Mouse (Mus musculus) megakaryocyte-erythroid progenitor cell, adult 5-6 weeks (primary cell): ENCODE results near the gene Plekhg5. TPM values are rescaled to one million over a fixed set of nuclear protein-coding genes. Genes with fewer than 3 reads are reported as not detected.

ENCODE experiments used
- ATAC-seq: replicated peaks from 2 replicates; pipeline ENCODE4 v1.8.0; 2016; ENCODE audit warnings: mild to moderate bottlenecking, inconsistent platforms; ENCODE audit not compliant: severe bottlenecking, poor library complexity, low FRiP score, low TSS enrichment
- total RNA-seq, 2 experiments: library from RNA; stranded (forward) in 1 of 2; stranded (reverse) in 1 of 2; fragments of 200-1000, 215-1000 nt in 1 of 2; fragments of >200 nt in 1 of 2; fragmentation: Nextera tagmentation in 1 of 2; gene quantifications; 2 replicates each; pipeline ENCODE4 v1.2.3; 2014 to 2017

The Plekhg5 gene
- total RNA-seq, 2 experiments from 2014 or later: 6.8 to 8.9 TPM

- ATAC-seq: no peak
These were observed 21.9 kb downstream of the Plekhg5 start for GRCm38 (mm10) chr4:152094233-152094632.

- ATAC-seq: peak; percentile 65
These were observed 23.9 kb downstream of the Plekhg5 start for GRCm38 (mm10) chr4:152095937-152096910.

- ATAC-seq: no peak
These were observed 24.6 kb downstream of the Plekhg5 start for GRCm38 (mm10) chr4:152096927-152097326.

- ATAC-seq: no peak
These were observed 25.9 kb downstream of the Plekhg5 start for GRCm38 (mm10) chr4:152097911-152098799.

- ATAC-seq: no peak
These were observed 28.2 kb downstream of the Plekhg5 start for GRCm38 (mm10) chr4:152100541-152100940.

- no peak for ATAC-seq
These were observed 28.9 kb downstream of the Plekhg5 start for GRCm38 (mm10) chr4:152101081-152101653.

- ATAC-seq: no peak
These were observed 29.6 kb downstream of the Plekhg5 start for GRCm38 (mm10) chr4:152101921-152102320.

GRCm38 (mm10) chr4:152103025-152103424 lies 30.7 kb downstream of the Plekhg5 start:
- ATAC-seq: peak; percentile 81

- ATAC-seq: no peak
These were observed 34.4 kb downstream of the Plekhg5 start for GRCm38 (mm10) chr4:152106746-152107145.

GRCm38 (mm10) chr4:152107493-152107892 lies 35.2 kb downstream of the Plekhg5 start:
- ATAC-seq: no peak

- peak; percentile 21; the same call in 1 of the 2 replicates for ATAC-seq
These were observed 35.7 kb downstream of the Plekhg5 start for GRCm38 (mm10) chr4:152107971-152108509.

- no peak for ATAC-seq
These were observed 36.4 kb downstream of the Plekhg5 start for GRCm38 (mm10) chr4:152108673-152109072.

- ATAC-seq: no peak
These were observed 37.2 kb downstream of the Plekhg5 start for GRCm38 (mm10) chr4:152109509-152109908.

GRCm38 (mm10) chr4:152110689-152111088 lies 38.4 kb downstream of the Plekhg5 start:
- ATAC-seq: peak; percentile 83

- ATAC-seq: no peak
These were observed 40.0 kb downstream of the Plekhg5 start for GRCm38 (mm10) chr4:152112329-152112728.

- ATAC-seq: no peak
These were observed 41.8 kb downstream of the Plekhg5 start for GRCm38 (mm10) chr4:152114080-152114479.

- ATAC-seq: peak; percentile 15; the same call in 1 of the 2 replicates
These were observed 43.8 kb downstream of the Plekhg5 start, which contains the start of gene Tnfrsf25 for GRCm38 (mm10) chr4:152115921-152116612. Gene Tnfrsf25 (plus strand): TSS chr4:152115934.

- no peak for ATAC-seq
These were observed 45.2 kb downstream of the Plekhg5 start for GRCm38 (mm10) chr4:152117538-152117937.
